Mouse (Mus musculus) frontal cortex, postnatal 10 days (tissue): ENCODE data around the gene Ifna15.
A peak's percentile ranks its signal among the peaks of the same experiment; 100 is the strongest.

Source experiments
- DNase-seq, 2 experiments: peaks; one replicate each; pipeline ENCODE4 v3.0.0; 2022; ENCODE audit warnings: low spot score in 2 of 2, mixed read lengths in 1 of 2

Ifna15 gene

DNA sequence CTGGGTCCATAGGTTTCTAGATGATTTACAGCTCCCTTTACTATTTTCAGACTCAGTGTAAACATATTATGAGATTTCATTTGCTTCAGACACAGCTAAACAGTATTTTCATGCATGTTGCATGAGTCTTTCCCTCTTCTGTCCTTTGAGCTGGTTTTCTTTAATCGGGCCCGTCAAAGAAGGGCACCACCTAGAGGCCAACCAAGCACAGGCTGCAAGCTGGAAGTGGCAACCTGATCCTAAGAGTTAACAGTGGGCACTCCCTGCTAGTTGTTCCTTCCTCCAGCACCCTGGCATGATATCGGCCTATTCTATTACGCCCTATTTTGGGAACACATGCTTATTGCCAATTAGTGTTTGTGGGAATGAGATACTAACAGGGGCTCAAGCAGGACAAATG lies 43.6 kb downstream of the Ifna15 start:
- peak; percentile 12 to 25 for DNase-seq

DNA sequence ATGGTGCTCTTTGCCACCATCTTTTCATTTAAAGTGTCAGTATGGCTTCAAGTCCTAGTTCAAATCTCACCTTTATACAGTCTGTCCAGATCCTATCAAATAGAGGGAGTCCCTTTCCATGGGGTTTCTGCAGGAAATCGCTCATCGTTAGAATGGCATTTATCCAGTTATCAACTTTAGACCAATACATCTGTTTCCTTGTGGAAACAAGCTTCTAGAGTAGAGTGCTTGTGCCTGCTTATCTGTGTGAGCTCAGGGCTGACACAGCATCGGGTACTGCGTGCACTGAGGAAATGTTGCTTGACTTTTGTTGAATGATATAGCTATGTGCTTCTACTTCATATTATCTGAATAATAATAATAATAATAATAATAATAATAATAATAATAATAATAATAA lies 44.3 kb downstream of the Ifna15 start:
- no peak for DNase-seq
